Mouse (Mus musculus): Measurements from ENCODE around the gene Myh2.

DNA sequence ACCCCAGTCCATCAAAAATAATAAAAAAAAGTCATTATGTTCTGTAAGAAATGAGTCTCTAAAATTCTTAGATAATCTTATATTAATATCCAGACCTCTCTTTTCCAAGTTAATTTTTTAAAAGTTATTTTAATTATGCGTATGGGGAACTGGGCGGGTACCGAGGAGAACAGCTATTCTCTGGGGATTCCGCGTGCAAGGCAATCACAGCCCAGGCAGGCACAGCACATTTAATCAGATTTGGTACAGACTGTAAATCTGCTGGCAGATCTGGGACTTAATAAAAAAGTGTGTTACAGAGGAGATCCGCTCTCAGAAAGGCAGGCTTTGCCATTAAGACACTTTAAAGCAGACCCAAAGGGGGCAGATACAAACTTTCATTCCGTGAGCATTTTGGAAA, 45.9 kb upstream of the Myh2 start:
- TF ChIP-seq POLR2A (IDR thresholded peaks at IDR 0.05; ENCODE audit: borderline replicate concordance, control insufficient read depth, low read depth, low read length) (no peak), CTCF (IDR thresholded peaks at IDR 0.05; ENCODE audit: control insufficient read depth, insufficient read depth, low read length) (no peak)
